Mouse (Mus musculus) megakaryocyte, embryonic 14.5 days (primary cell): ENCODE measurements around the gene Olfr1462. TPM values are rescaled to one million over a fixed set of nuclear protein-coding genes. Genes with fewer than 3 reads are reported as not detected.

ENCODE experiments used
- H3K27me3 ChIP-seq: replicated peaks from 2 replicates; pipeline ENCODE3; 2012; ENCODE audit warnings: inconsistent platforms
- H3K36me3 ChIP-seq: replicated peaks from 2 replicates; pipeline ENCODE3; 2012; ENCODE audit warnings: low read length, inconsistent platforms, mixed read lengths
- H3K4me1 ChIP-seq: 2 replicates; pipeline ENCODE4 v1.6.1; 2012; ENCODE audit warnings: inconsistent platforms
- H3K4me3 ChIP-seq: replicated peaks from 2 replicates; pipeline ENCODE3; 2012; ENCODE audit warnings: moderate library complexity, mild to moderate bottlenecking, inconsistent platforms
- H3K9me3 ChIP-seq: 2 replicates; pipeline ENCODE4 v1.6.1; 2012; ENCODE audit warnings: inconsistent platforms
- FLI1 ChIP-seq: IDR thresholded peaks from 2 replicates; pipeline ENCODE4 v1.6.1; 2012; ENCODE audit warnings: low read length, inconsistent platforms, mixed read lengths
- GATA1 ChIP-seq: IDR thresholded peaks from 3 replicates; pipeline ENCODE4 v1.6.1; 2012; ENCODE audit warnings: mixed read lengths, low read length, inconsistent platforms, borderline replicate concordance
- polyA plus RNA-seq: library from polyadenylated mRNA; stranded (reverse); fragments of >175 nt; gene quantifications from 2 replicates; pipeline ENCODE4 v1.2.3, GENCODE M21; 2012; ENCODE audit warnings: low replicate concordance; ENCODE audit not compliant: insufficient read depth

Gene Olfr1462
- polyA plus RNA-seq: not detected in 2 replicates

- Histone ChIP-seq H3K27me3 (no peaks in the 10 kb centered on the region), H3K4me3 (no peak within 1 kb of the TSS), H3K9me3 (peaks cover 3% of the 10 kb centered on the region; the same call in 1 of the 2 replicates), H3K4me1 (no peaks in the 10 kb centered on the region), H3K36me3 (no peaks in the 10 kb centered on the region)
- TF ChIP-seq FLI1: no peak
- TF ChIP-seq GATA1: no peak
Measured at GRCm38 (mm10) chr19:13185434-13185833, at the start of gene Olfr1462. Gene Olfr1462 (plus strand): TSS chr19:13185734.

DNA sequence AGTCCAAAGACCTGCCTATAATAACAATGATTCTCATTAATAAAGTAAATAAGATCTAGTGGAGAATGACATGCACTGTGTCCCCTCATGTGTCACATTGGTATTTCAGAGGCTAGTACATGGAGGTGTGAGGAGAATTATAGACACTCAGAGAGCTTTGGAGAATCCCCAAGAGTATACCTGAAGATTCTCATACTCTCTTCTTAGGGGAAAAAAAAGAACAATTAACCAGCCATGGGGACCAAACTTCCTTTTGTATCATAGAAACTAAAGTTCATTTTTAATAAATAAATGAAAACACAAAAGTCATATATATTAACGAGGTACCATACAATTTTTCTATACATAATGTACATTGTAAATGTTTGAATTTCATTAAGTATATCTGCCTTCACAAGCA lies 36.1 kb upstream of the Olfr1462 start, which contains the start of gene Olfr1459:
TSS of gene Olfr1459 (minus strand) at position 101 of the 400 bp plus-strand sequence.
- Histone ChIP-seq H3K4me3 (no peak within 1 kb of the TSS), H3K36me3 (no peaks in the 10 kb centered on the region), H3K27me3 (no peaks in the 10 kb centered on the region), H3K9me3 (peaks cover 3% of the 10 kb centered on the region), H3K4me1 (no peaks in the 10 kb centered on the region)
- TF ChIP-seq FLI1: no peak

DNA sequence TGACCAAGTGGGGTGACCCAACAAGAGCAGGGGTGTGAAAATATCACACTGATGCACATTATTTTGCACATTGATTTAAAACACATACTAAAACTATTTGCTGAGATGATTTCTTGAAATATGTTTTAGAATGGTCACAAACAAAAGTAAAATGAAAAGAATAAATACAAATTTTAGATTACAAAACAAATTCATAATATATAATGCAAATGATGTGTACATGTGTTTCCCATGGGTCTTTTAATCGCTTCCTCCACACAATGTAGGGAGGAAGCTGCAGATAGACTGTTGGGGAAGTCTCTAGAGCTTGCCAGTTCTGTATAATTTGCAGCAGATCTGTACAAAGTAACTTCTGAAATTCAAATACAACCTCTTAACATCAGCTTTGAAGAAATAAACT lies 22.8 kb upstream of the Olfr1462 start, which contains the start of gene Olfr1461:
TSS of gene Olfr1461 (plus strand) at position 301 of the 400 bp plus-strand sequence.
- no peaks in the 10 kb centered on the region for H3K36me3 ChIP-seq
- H3K4me1 ChIP-seq: no peaks in the 10 kb centered on the region
- no peaks in the 10 kb centered on the region for H3K27me3 ChIP-seq
- H3K4me3 ChIP-seq: no peak within 1 kb of the TSS
- H3K9me3 ChIP-seq: no peaks in the 10 kb centered on the region
- no peak for TF ChIP-seq GATA1
- TF ChIP-seq FLI1: no peak

DNA sequence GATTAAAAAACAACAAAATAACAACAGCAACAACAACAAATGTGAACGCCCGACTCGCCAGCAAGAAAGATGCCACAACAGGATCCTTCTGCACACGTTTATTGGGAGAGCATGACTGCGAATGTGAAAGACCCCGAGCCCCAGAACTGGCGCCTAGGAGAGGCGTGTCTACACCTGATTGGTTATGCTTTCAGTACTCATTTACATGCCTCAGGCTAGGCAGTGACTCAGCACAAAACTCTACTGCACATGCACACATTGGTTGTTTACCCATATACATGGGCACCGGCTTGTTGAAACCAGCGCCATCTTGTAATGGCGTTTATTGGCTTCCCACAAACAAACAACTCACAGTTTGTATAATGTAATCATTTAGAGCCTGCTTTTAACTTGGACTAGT lies 36.1 kb downstream of the Olfr1462 start:
- Histone ChIP-seq H3K36me3 (no peaks in the 10 kb centered on the region), H3K4me1 (no peaks in the 10 kb centered on the region), H3K27me3 (no peaks in the 10 kb centered on the region), H3K9me3 (0 out of 2 replicates have a peak, but pooled peaks cover 2% of the 10 kb centered on the region), H3K4me3 (no peak overlapping the region)
- no peak for TF ChIP-seq FLI1
- no peak for TF ChIP-seq GATA1

DNA sequence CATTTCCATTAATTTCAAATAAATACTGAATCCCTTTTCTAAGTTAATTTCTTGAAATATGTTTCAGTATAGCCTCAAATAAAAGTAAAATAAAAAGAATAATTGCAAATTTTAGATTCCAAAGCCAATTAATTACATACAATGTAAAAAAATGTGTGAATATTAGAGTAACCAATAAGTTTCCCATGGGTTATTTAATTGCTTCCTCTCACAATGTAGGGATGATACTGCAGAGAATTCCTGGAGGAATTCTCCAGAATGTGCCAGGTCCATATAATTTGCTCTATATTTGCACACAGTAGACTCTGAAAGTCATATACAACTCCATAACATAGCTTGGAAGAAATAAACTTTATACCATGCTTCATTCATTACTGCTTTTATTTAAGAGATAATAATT lies 45.5 kb downstream of the Olfr1462 start, which contains the start of gene Olfr1463:
TSS of gene Olfr1463 (plus strand) at position 301 of the 400 bp plus-strand sequence.
- TF ChIP-seq GATA1: no peak
- no peak for TF ChIP-seq FLI1
- Histone ChIP-seq H3K36me3 (no peaks in the 10 kb centered on the region), H3K9me3 (0 out of 2 replicates have a peak, but pooled peaks cover 10% of the 10 kb centered on the region), H3K4me3 (no peak within 1 kb of the TSS), H3K27me3 (no peaks in the 10 kb centered on the region), H3K4me1 (no peaks in the 10 kb centered on the region)

Other genes starting within 250 kb of the Olfr1462 start
- not detected in 2 replicates for gene Olfr1450, start 235.5 kb upstream of the Olfr1462 start, polyA plus RNA-seq
- gene Olfr1451, start 190.7 kb upstream of the Olfr1462 start, polyA plus RNA-seq: not detected in 2 replicates
- not detected in 2 replicates for gene Olfr1453, start 157.4 kb upstream of the Olfr1462 start, polyA plus RNA-seq
- gene Olfr1454, start 125.1 kb upstream of the Olfr1462 start, polyA plus RNA-seq: not detected in 2 replicates
- not detected in 2 replicates for gene Olfr1457, start 87.8 kb upstream of the Olfr1462 start, polyA plus RNA-seq
- not detected in 2 replicates for gene Olfr1458, start 79.0 kb upstream of the Olfr1462 start, polyA plus RNA-seq
- 0.06 TPM in 1 of 2 replicates, not detected in the other for gene Olfr1459, start 36.2 kb upstream of the Olfr1462 start, polyA plus RNA-seq
- gene Olfr1461, start 22.7 kb upstream of the Olfr1462 start, polyA plus RNA-seq: not detected in 2 replicates
- gene Olfr1463, start 45.6 kb downstream of the Olfr1462 start, polyA plus RNA-seq: not detected in 2 replicates
- gene Olfr1465, start 129.8 kb downstream of the Olfr1462 start, polyA plus RNA-seq: not detected in 2 replicates
- gene Olfr1466, start 153.1 kb downstream of the Olfr1462 start, polyA plus RNA-seq: not detected in 2 replicates
- not detected in 2 replicates for gene Olfr1467, start 176.5 kb downstream of the Olfr1462 start, polyA plus RNA-seq
- gene Olfr1469, start 222.1 kb downstream of the Olfr1462 start, polyA plus RNA-seq: not detected in 2 replicates